Mouse (Mus musculus) kidney, adult 18-20 months (tissue): Measurements from ENCODE around the gene Gm43552.
A peak's percentile ranks its signal among the peaks of the same experiment; 100 is the strongest.
"Not testable (repeated sequence)": the region's sequence is repeated elsewhere in the genome, so short reads cannot be mapped to it uniquely, and the experiment has no call there.

Experiments
- DNase-seq: peaks from one replicate; pipeline ENCODE4 v3.0.0; 2021

Gm43552 gene

GRCm38 (mm10) chr5:65489830-65490229 is 2.8 kb downstream of the Gm43552 start:
- DNase-seq = no peak

DNA sequence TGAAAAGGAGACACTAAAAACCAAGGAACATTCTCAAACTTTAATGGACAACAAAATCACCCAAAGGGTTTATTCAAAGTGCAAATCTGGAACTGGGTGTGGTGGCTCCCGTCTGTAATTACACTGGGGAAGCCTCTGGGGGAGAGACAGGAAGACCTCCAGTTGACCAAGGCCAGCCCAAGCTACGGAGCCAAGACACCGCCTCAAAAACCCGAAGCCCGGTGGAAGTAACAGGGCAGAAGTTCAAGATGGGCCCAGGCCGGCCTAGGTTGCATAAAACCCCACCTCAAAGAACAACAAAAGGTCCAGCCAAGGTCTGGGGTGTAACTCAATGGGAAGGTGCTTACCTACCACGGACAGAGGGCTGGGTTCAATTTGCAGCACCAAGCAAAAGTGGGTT is 3.9 kb downstream of the Gm43552 start:
- no peak for DNase-seq

GRCm38 (mm10) chr5:65487381-65487780 is 5.3 kb downstream of the Gm43552 start:
- DNase-seq = no peak

- DNase-seq = no peak
Measured at GRCm38 (mm10) chr5:65486514-65486913, 6.1 kb downstream of the Gm43552 start.

- no peak for DNase-seq
Measured at GRCm38 (mm10) chr5:65482996-65483395, 9.6 kb downstream of the Gm43552 start.

DNA sequence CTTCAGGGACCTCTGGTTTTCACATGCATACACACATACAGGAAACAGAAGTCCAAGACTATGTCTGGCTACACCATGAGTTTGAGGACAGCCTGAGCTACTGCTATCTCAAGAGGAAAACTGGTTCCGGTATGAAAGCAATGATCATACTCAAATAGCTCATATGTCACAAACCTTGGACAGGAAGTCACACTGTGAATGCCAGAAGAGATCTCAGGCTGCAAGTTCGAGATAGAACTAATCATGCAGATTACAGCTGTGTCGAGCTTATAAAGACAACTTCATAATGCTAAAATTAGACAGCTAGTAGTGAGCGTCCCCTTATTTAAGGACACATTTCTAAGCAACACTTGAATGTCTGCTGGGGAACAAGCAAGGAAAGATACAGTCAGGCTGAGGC is 12.1 kb downstream of the Gm43552 start:
- DNase-seq = no peak

- DNase-seq = no peak
Measured at GRCm38 (mm10) chr5:65479681-65480445, 12.8 kb downstream of the Gm43552 start.

DNA sequence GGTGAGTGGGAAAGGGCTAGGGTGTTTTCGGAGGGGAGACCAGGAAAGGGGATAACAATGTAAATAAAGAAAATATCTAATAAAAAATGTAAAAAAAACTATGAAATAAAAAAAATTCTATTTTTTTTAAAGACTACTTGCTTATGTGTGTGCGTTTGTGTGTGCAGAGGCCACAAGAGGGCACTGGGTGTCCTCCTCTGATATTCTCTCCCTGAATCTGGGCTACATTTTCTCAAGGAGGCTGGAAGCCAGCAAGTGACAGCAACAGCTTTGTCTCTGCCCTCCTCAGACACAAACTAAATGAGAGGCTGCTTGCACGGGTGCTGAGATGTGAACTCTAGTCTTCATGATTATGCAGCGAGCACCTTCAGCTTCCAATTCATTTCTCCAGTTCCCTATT is 14.4 kb downstream of the Gm43552 start:
- DNase-seq = no peak

- not testable (repeated sequence) for DNase-seq
Measured at GRCm38 (mm10) chr5:65476739-65477138, 15.9 kb downstream of the Gm43552 start.

- no peak for DNase-seq
Measured at GRCm38 (mm10) chr5:65475806-65476205, 16.8 kb downstream of the Gm43552 start.

GRCm38 (mm10) chr5:65469766-65470165 is 22.9 kb downstream of the Gm43552 start:
- DNase-seq = no peak

DNA sequence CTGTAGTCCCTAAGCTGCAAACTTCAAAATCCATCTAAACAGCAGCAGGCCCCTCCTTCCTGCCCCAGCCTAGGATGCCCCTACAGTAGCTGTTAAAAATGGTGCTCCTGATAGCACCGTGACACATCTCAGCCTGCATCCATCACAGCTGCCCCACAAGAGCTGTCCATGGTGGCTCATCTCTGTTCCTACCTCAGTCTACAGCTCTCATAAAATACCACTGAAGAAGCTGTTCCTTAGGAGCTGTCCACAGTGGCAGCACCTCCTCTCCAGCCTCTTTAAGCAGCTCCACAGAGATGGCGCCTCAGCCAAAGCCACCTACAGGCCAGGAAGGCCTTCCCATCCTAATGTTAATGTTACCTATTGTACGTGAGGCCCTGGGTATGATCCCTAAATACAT is 25.7 kb downstream of the Gm43552 start:
- DNase-seq = no peak

GRCm38 (mm10) chr5:65460361-65460760 is 32.3 kb downstream of the Gm43552 start:
- DNase-seq = no peak

DNA sequence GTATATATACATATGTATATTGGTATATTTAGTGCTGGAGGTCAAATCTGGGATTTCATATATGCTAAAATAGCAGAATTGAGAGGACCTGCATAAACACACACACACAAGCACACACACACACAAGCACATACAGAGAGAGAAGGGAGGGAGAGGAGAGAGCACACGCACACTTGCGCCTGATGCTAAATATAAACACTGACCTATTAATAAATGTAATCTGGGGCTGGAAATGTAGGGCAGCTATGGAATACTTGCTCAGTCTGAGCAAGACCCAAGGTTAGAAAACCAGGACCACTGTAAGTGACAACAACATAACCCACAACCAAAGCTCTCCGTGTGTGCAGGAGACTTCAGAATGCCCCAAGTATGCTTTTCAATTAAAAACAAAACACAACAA is 33.2 kb downstream of the Gm43552 start:
- no peak for DNase-seq

DNA sequence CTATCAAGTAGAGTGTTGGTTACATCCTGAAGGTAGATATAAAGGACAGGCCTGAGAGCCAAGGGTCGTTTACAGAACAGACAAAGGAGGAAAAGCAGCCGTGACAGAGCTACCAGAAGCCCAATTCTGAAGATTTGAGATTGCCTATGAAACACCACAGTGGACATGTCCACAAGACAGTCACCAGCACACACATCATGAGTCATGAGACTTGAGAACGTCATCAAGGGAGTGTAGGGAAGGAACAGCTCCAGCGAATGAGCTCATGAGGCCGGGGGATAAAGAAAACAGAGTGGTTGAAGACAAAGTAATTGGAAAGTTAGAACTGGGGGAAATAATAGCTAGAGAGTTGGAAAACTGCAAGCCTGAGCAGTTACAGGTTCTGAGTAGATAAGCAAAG is 34.8 kb downstream of the Gm43552 start:
- no peak for DNase-seq

GRCm38 (mm10) chr5:65457086-65457827 is 35.4 kb downstream of the Gm43552 start:
- no peak for DNase-seq

- no peak for DNase-seq
Measured at GRCm38 (mm10) chr5:65454771-65455170, 37.9 kb downstream of the Gm43552 start.

DNA sequence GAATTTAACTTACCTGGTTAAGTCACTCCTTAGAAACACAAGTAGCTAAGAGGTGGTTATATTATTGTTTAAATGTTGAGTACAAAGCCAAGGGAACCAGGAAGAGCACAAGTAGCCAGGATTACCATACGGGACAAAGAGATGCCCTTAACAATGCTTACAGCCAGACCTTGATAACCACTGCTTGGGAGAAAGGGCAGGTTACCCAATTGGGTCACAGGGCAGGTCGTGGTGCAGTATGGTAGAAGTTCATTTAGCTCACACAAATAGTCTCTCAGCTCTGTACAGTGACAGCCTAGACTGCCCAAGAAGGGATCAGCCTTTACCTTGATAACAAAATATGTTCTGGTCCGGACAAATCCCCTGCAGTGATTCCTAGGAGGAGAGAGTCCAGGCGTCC is 43.7 kb downstream of the Gm43552 start:
- DNase-seq = no peak

DNA sequence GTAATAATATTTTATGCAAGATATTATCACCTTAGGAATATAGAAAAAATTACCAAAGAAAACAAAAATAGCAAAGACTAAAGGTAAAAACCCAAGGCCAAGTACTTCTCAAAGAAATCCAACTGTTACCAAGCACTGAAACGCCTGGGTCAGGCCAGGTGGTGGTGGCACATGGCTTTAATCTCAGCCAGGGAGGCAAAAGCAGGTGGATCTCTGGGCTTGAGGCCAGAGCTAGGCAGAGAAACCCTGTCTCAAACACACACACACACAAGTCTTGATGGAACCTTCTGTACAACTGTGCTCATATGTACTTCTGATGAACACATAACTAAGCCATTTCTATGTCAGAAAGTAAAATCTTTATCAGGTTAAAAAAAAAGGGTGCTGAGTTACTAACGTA is 44.8 kb downstream of the Gm43552 start:
- DNase-seq = no peak

DNA sequence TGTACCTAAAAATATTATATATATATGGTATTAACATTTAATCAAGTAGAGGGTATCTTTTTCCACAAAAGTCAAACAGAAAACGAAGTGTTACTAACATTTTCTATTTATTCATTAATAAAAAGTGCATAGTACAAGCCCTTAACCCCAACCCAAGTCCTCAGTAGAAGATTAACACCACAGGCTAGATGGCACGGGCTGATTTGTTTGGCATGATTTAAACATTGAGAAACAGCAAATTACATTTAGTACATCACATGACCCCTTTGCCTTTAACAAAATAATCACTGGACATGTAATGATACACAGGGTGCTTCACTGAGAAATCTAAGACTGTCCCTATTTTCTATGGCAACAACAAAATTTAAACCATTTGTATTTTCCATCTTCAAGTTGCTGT is 45.9 kb downstream of the Gm43552 start:
- DNase-seq = no peak

GRCm38 (mm10) chr5:65444981-65445380 is 47.7 kb downstream of the Gm43552 start:
- no peak for DNase-seq

GRCm38 (mm10) chr5:65438041-65438440 is 54.6 kb downstream of the Gm43552 start:
- no peak for DNase-seq

DNA sequence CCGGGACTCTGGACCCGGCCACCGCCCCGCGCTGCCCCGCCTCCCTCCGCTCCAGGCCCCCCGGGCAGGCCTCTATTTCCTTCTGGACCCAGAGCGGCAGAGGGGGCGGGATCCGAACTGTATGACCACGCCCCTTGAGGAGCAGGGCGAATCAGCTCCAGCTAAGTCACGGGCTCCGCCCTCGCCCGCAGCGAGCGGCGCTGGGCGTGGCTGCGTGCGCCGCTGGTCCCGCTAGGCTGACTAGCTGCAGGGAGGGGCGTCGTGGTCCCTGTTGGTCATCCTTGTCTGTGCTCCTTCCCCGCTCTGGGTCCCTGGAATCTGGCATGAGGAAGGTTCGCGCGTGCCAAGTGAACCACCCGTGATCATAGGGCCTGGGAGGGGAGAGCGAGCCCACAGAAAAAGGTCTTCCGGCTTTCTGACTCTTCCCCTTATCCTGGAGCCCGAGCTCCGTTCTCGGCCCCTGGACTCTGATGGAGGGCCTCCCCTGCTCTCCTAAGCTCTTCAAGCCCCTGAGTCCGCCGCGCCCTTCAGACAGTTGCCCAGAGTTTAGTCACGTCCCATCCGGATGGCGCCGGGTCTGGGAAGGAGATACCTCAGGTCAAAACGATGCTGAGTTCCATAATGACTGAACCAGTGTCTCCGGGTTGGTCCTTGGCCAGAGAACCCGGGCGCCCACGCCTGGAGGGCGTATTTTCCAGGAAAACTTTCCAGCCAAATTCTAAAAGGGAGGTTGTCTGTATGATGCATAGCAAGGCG is 56.6 kb downstream of the Gm43552 start, which contains the start of gene Ugdh:
Gene Ugdh (minus strand): TSS at position 144 of the 756 bp plus-strand sequence.
- peak; percentile 100 for DNase-seq

GRCm38 (mm10) chr5:65435363-65435805 is 57.2 kb downstream of the Gm43552 start:
- no peak for DNase-seq
